Mouse (Mus musculus) CD4-positive, CD25-positive, alpha-beta regulatory T cell (primary cell): ENCODE measurements around the gene Gm2564. TPM values are rescaled to one million over a fixed set of nuclear protein-coding genes. Genes with fewer than 3 reads are reported as not detected.

Source experiments
- polyA plus RNA-seq: library from polyadenylated mRNA; unstranded; fragments of 100-300 nt; shearing (Covaris generic); gene quantifications from one replicate; pipeline ENCODE4 v1.2.1, GENCODE M21; 2017

Gm2564 gene
- not detected for polyA plus RNA-seq

DNA sequence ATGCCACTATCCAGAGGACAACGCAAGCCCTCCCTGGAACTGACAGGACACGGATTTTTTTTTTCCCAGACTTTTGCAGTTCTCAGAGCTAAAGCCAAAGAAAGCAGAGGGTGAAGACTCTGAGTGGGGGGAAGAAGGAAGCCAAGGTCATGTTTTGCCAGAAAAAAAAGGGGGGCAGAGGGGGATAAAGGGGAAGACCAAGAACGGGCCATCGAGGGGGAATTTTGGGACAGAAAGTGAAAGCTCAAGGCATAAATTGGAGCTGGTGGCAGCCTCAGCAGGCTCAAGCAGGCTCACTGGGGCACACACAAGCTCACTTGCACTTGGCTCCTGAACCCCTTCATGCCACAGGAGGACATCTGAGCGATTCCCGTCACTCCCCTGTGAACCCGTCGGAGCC, at the start of gene Gm2564:
TSS of gene Gm2564 (plus strand) at position 301 of the 400 bp plus-strand sequence.

DNA sequence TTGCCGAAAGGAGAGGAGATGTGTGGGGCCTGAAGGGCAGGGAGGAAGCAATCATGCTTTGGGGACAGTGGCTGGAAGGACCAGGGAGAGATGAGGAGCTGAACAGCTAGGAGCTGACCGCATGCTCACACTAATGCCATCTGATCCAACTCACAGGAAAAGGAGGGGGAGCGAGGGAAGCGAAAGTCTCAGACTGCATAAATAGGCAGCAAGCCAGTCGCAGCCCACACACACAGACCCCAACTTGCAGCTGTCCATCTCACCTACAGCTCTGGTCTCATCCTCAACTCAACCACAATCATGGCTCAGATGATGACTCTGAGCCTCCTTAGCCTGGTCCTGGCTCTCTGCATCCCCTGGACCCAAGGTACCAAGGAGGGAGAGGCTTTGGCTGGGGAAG, 17.6 kb upstream of the Gm2564 start, which contains the start of gene Gm10591:
TSS of gene Gm10591 (plus strand) at position 301 of the 400 bp plus-strand sequence.

DNA sequence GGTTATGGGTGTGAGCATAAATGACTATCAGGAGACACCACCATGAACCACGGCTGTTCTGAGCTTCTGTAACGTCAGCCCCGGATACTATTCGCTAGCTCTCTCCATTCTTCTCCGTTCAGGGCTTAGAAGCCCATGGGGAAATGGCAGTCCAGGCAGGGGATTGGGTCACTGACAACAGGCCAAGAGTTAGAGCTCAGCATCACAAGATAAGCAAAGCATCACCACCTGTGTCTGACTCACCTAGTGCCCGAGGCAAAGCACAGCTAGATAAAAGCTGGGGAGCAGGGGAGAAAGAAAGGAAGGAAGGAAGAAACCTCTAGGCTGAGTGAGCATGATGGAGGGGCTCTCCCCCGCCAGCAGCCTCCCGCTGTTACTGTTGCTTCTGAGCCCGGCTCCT, 25.4 kb downstream of the Gm2564 start, which contains the start of gene Ccl27b:
TSS of gene Ccl27b (plus strand) at position 301 of the 400 bp plus-strand sequence.

DNA sequence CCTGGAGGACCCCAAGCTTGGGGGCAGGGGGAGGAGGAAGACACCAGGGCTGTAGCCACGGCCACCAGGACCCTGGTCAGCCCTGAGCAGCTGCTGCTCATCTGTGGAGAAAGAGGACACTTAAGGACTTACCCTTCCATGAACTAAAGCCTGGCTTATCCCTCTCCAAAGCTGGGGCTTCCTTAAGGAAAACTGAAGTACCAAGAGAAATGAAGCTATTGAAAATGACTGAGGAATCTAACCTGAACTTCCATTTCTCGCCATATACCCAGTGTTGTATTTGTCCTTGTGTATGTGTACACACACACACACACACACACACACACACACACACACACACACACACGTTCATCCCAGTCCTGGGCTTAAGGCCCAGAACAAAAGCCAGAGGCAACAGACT, 32.3 kb downstream of the Gm2564 start, which contains the start of gene Il11ra2:
TSS of gene Il11ra2 (minus strand) at position 101 of the 400 bp plus-strand sequence.

Other genes with a start within 250 kb of the Gm2564 start
- not detected for gene Gm21586, start 190.3 kb upstream of the Gm2564 start, polyA plus RNA-seq
- not detected for gene Gm2163, start 163.0 kb upstream of the Gm2564 start, polyA plus RNA-seq
- not detected for gene Fam205a2, start 101.5 kb upstream of the Gm2564 start, polyA plus RNA-seq
- gene Gm10591, start 17.5 kb upstream of the Gm2564 start, polyA plus RNA-seq, result not detected
- gene Ccl27b, start 25.5 kb downstream of the Gm2564 start, polyA plus RNA-seq, result not detected
- gene Il11ra2, start 32.2 kb downstream of the Gm2564 start, polyA plus RNA-seq, result not detected
- gene 4930578G10Rik, start 105.8 kb downstream of the Gm2564 start, polyA plus RNA-seq, result not detected
- gene Ccl19, start 126.9 kb downstream of the Gm2564 start, polyA plus RNA-seq, result not detected
- gene Ccl21a, start 144.3 kb downstream of the Gm2564 start, polyA plus RNA-seq, result not detected
- gene Fam205a1, start 224.2 kb downstream of the Gm2564 start, polyA plus RNA-seq, result not detected
- gene Gm12394, start 227.1 kb downstream of the Gm2564 start, polyA plus RNA-seq, result not detected
- gene Fam205c, start 244.5 kb downstream of the Gm2564 start, polyA plus RNA-seq, result not detected